Mouse (Mus musculus): Measurements from ENCODE around the gene Cd6.

Cd6 gene

DNA sequence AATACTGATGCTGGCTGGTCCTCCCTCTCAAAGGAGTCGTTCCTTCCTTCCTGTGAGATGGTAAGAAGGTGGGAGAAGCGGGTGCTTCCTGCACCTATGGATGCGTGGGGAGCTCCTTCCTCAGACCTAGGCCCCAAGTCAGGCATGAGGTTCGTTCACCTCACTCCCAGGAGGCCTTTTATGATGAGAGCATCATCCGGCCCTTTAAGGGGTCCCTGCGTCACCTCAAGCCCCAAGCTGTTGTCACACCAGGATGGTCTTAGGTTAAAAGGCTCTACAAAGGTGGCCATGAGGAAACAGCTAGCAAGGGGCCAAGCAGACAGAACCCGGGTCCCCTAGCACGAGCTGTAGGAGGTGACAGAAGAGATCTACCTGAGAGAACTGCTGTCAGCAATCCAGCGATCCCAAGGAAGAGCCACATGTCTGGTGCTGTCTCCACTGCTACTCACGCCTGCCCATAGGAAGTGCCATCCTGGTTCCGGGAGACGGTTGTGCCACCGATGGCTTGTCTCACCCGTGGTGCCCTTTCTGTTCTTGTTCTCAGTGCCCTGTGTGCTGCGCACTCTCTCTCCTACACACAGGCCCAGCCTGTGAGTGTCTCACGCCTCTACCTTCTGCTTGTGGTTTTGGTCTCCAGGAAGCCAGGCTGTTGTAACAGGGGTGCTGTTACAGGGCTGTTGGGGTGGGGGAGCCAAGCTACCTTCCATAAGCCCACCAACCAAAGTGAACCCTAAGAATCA, at the start of gene Cd6:
Gene Cd6, minus strand, starts transcription at position 623 of the 740 bp plus-strand sequence.
- Histone ChIP-seq H3K27me3 (ENCODE audit: insufficient read depth, low read length) (no peaks in the 10 kb centered on the region), H3K4me1 (replicated peaks; ENCODE audit: low read depth, low read length) (peaks cover 26% of the 10 kb centered on the region)
- TF ChIP-seq NANOG (IDR thresholded peaks at IDR 0.05; ENCODE audit: borderline replicate concordance, low read length) = no peak
- no peak for TF ChIP-seq POU5F1 (IDR thresholded peaks at IDR 0.05; ENCODE audit: borderline replicate concordance, low read length)
- no peak for TF ChIP-seq CTCF (conservative IDR thresholded peaks at IDR 0.05; ENCODE audit: low read length)

DNA sequence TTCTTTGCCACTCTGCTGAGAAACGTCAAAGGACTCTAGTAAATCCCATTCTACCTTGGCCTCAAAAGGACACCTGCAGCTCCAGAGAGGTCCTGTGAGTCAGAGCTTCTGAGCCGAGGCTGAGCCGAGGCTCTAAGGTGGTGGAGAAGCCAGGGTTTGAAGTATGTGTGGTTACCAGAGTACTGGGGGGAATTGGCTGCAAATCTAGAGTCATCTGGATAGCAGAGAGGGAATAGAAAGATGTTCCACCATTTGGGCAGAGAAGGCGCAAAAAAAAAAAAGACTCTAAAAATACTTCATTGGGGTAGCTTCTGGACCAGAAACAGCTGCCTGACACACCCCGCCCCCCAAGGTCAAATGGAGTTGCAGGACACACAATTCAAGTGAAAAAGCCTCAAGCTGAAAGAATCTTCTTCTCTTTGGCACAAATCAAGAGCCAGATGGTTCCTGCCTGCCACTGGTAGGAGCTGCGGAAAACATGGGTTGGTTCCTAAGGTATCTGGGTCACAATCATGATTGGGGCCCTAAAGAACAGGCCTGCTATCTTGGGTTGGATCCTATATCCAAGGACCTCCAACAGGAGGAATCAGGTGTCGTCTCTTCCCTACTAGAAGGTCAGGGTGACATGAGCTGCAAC, 48.5 kb upstream of the Cd6 start:
- Histone ChIP-seq H3K27me3 (ENCODE audit: insufficient read depth, low read length) (no peaks in the 10 kb centered on the region), H3K9me3 (ENCODE audit: low read length) (no peaks in the 10 kb centered on the region), H3K36me3 (ENCODE audit: insufficient read depth, low read length) (peaks cover 10% of the 10 kb centered on the region), H3K4me3 (replicated peaks; ENCODE audit: low read length) (no peak overlapping the region), H3K4me1 (replicated peaks; ENCODE audit: low read depth, low read length) (peaks cover 43% of the 10 kb centered on the region)
- TF ChIP-seq NANOG (IDR thresholded peaks at IDR 0.05; ENCODE audit: borderline replicate concordance, low read length) (no peak), POU5F1 (IDR thresholded peaks at IDR 0.05; ENCODE audit: borderline replicate concordance, low read length) (no peak), CTCF (conservative IDR thresholded peaks at IDR 0.05; ENCODE audit: low read length) (no peak)

More for the DNA sequence above, at the start of gene Cd6:
- Histone ChIP-seq H3K36me3 (ENCODE audit: insufficient read depth, low read length) (no peaks in the 10 kb centered on the region), H3K4me3 (replicated peaks; ENCODE audit: low read length) (no peak within 1 kb of the TSS), H3K9me3 (ENCODE audit: low read length) (no peaks in the 10 kb centered on the region)

DNA sequence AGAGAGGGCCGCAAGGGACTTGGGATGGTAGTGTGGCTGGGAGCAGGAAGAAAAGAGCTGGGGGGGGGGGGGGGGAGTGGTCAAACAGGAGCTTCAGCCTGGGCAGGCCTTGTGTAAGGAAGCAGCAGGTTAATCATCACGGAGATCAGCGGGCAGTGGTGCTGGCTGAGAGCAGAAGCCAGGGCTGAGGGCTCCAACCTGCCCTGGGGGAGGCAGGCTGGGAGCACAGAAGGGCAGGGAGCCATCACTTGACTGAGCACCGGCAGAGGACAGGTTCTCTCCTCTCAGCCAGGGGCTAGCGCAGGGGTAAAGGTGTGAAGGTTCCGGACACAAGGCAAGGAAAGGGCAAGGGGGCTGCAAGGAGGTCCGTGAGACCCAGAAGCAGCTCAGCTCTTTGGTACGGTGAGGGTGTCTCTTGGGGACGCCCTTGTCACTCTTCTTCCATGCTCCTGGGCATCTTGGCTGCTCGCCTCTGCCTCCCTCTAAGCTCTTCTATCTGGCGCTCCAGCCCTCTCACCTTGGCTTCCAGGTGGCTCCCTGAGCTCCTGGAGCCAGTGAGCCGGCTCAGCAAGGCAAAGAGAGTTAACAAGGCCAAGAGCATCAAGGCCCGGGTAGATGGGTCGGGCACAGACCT, 41.6 kb upstream of the Cd6 start:
- peaks cover 29% of the 10 kb centered on the region for H3K4me1 ChIP-seq (replicated peaks; ENCODE audit: low read depth, low read length)
- peaks cover 31% of the 10 kb centered on the region for H3K27me3 ChIP-seq (ENCODE audit: insufficient read depth, low read length)
- TF ChIP-seq CTCF (conservative IDR thresholded peaks at IDR 0.05; ENCODE audit: low read length) (no peak), NANOG (IDR thresholded peaks at IDR 0.05; ENCODE audit: borderline replicate concordance, low read length) (no peak), POU5F1 (IDR thresholded peaks at IDR 0.05; ENCODE audit: borderline replicate concordance, low read length) (no peak)
- no peak overlapping the region for H3K4me3 ChIP-seq (replicated peaks; ENCODE audit: low read length)
- H3K9me3 ChIP-seq (ENCODE audit: low read length) = no peaks in the 10 kb centered on the region
- H3K36me3 ChIP-seq (ENCODE audit: insufficient read depth, low read length) = peaks cover 39% of the 10 kb centered on the region

DNA sequence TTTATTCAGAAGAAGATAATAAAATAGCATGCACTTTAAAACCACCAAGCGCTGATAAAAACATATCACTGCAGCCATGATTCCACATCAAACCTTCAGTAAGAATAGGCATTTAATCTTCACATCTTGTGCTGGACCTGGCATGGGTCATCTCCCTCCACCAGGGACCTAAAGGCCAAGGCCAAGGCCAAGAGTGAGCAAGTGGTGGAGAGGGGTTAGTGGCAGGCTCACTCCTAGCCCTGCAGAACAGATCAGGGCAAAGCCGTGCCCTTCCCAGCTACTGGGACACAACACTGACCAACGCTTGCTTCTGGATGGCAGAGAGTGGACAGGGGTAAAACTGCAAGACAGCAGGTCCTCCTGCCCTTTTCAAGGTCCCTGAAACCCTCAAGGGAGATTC, 40.8 kb upstream of the Cd6 start:
- H3K36me3 ChIP-seq (ENCODE audit: insufficient read depth, low read length) = peaks cover 43% of the 10 kb centered on the region
- H3K27me3 ChIP-seq (ENCODE audit: insufficient read depth, low read length) = peaks cover 34% of the 10 kb centered on the region
- H3K4me3 ChIP-seq (replicated peaks; ENCODE audit: low read length) = no peak overlapping the region
- no peak for TF ChIP-seq CTCF (conservative IDR thresholded peaks at IDR 0.05; ENCODE audit: low read length)
- TF ChIP-seq NANOG (IDR thresholded peaks at IDR 0.05; ENCODE audit: borderline replicate concordance, low read length) = no peak
- no peak for TF ChIP-seq POU5F1 (IDR thresholded peaks at IDR 0.05; ENCODE audit: borderline replicate concordance, low read length)
- peaks cover 29% of the 10 kb centered on the region for H3K4me1 ChIP-seq (replicated peaks; ENCODE audit: low read depth, low read length)
- H3K9me3 ChIP-seq (ENCODE audit: low read length) = no peaks in the 10 kb centered on the region

GRCm38 (mm10) chr19:10869886-10870527, 40.1 kb upstream of the Cd6 start, which contains the start of gene Tmem132a:
Gene Tmem132a, minus strand, starts transcription at chr19:10869940.
- Histone ChIP-seq H3K4me1 (replicated peaks; ENCODE audit: low read depth, low read length) (peaks cover 29% of the 10 kb centered on the region), H3K9me3 (ENCODE audit: low read length) (no peaks in the 10 kb centered on the region), H3K4me3 (replicated peaks; ENCODE audit: low read length) (peak within 1 kb of the TSS; percentile 87), H3K36me3 (ENCODE audit: insufficient read depth, low read length) (peaks cover 49% of the 10 kb centered on the region), H3K27me3 (ENCODE audit: insufficient read depth, low read length) (peaks cover 34% of the 10 kb centered on the region)
- TF ChIP-seq CTCF (conservative IDR thresholded peaks at IDR 0.05; ENCODE audit: low read length) = no peak
- TF ChIP-seq POU5F1 (IDR thresholded peaks at IDR 0.05; ENCODE audit: borderline replicate concordance, low read length) = no peak
- TF ChIP-seq NANOG (IDR thresholded peaks at IDR 0.05; ENCODE audit: borderline replicate concordance, low read length) = no peak

GRCm38 (mm10) chr19:10869241-10869885, 39.5 kb upstream of the Cd6 start:
- peak overlapping the region; percentile 87 for H3K4me3 ChIP-seq (replicated peaks; ENCODE audit: low read length)
- H3K9me3 ChIP-seq (ENCODE audit: low read length) = no peaks in the 10 kb centered on the region
- peaks cover 56% of the 10 kb centered on the region for H3K36me3 ChIP-seq (ENCODE audit: insufficient read depth, low read length)
- TF ChIP-seq CTCF (conservative IDR thresholded peaks at IDR 0.05; ENCODE audit: low read length) (no peak), POU5F1 (IDR thresholded peaks at IDR 0.05; ENCODE audit: borderline replicate concordance, low read length) (no peak), NANOG (IDR thresholded peaks at IDR 0.05; ENCODE audit: borderline replicate concordance, low read length) (no peak)
- H3K27me3 ChIP-seq (ENCODE audit: insufficient read depth, low read length) = peaks cover 34% of the 10 kb centered on the region
- peaks cover 29% of the 10 kb centered on the region for H3K4me1 ChIP-seq (replicated peaks; ENCODE audit: low read depth, low read length)

- Histone ChIP-seq H3K4me1 (replicated peaks; ENCODE audit: low read depth, low read length) (peaks cover 29% of the 10 kb centered on the region), H3K36me3 (ENCODE audit: insufficient read depth, low read length) (peaks cover 55% of the 10 kb centered on the region), H3K27me3 (ENCODE audit: insufficient read depth, low read length) (peaks cover 34% of the 10 kb centered on the region), H3K9me3 (ENCODE audit: low read length) (no peaks in the 10 kb centered on the region), H3K4me3 (replicated peaks; ENCODE audit: low read length) (peak overlapping the region; percentile 87)
- no peak for TF ChIP-seq NANOG (IDR thresholded peaks at IDR 0.05; ENCODE audit: borderline replicate concordance, low read length)
Observed at GRCm38 (mm10) chr19:10868623-10869141, 38.8 kb upstream of the Cd6 start.

Data from E14TG2a.4 (cell line).